Mouse (Mus musculus): ENCODE results near the gene Gzmg.

- TF ChIP-seq CTCF (IDR thresholded peaks at IDR 0.05; ENCODE audit: borderline replicate concordance, control insufficient read depth, extremely low read depth, insufficient read depth, low read length, poor library complexity) (no peak), POLR2A (IDR thresholded peaks at IDR 0.05; ENCODE audit: control insufficient read depth, extremely low read depth, insufficient read depth, low read length, poor library complexity) (no peak)
Measured at GRCm38 (mm10) chr14:56173396-56173795, 14.0 kb upstream of the Gzmg start.
